Mouse (Mus musculus): ENCODE data around the gene Fam189b. TPM values are rescaled to one million over a fixed set of nuclear protein-coding genes. Genes with fewer than 3 reads are reported as not detected.
A peak's percentile ranks its signal among the peaks of the same experiment; 100 is the strongest.
"Not testable (repeated sequence)": the region's sequence is repeated elsewhere in the genome, so short reads cannot be mapped to it uniquely, and the experiment has no call there.

The Fam189b gene
- total RNA-seq (2022): 10 to 100 TPM; 19.2 to 22.6 (median 20.3) TPM

GRCm38 (mm10) chr3:89183058-89183958, at the start of gene Fam189b:
Gene Fam189b (plus strand): TSS chr3:89183143.
- DNase-seq (ENCODE audit: low spot score in 2 of 2): peak; percentile 73 to 75

- DNase-seq (ENCODE audit: low spot score in 2 of 2): no peak
Measured at GRCm38 (mm10) chr3:89133752-89134151, 49.2 kb upstream of the Fam189b start.

- DNase-seq (ENCODE audit: low spot score in 2 of 2): no peak
Measured at GRCm38 (mm10) chr3:89135958-89136357, 47.0 kb upstream of the Fam189b start, which contains the start of gene Pklr. Gene Pklr (plus strand): TSS chr3:89136142.

- no peak for DNase-seq (ENCODE audit: low spot score in 2 of 2)
Measured at GRCm38 (mm10) chr3:89136365-89136764, 46.6 kb upstream of the Fam189b start.

GRCm38 (mm10) chr3:89144821-89145220, 38.1 kb upstream of the Fam189b start:
- no peak for DNase-seq (ENCODE audit: low spot score in 2 of 2)

GRCm38 (mm10) chr3:89145566-89145965, 37.4 kb upstream of the Fam189b start:
- DNase-seq (ENCODE audit: low spot score in 2 of 2): no peak

- no peak for DNase-seq (ENCODE audit: low spot score in 2 of 2)
Measured at GRCm38 (mm10) chr3:89147101-89147978, 35.6 kb upstream of the Fam189b start.

GRCm38 (mm10) chr3:89147979-89148311, 35.0 kb upstream of the Fam189b start:
- no peak for DNase-seq (ENCODE audit: low spot score in 2 of 2)

GRCm38 (mm10) chr3:89148567-89148966, 34.4 kb upstream of the Fam189b start:
- DNase-seq (ENCODE audit: low spot score in 2 of 2): no peak

- no peak for DNase-seq (ENCODE audit: low spot score in 2 of 2)
Measured at GRCm38 (mm10) chr3:89152084-89152835, 30.7 kb upstream of the Fam189b start.

- DNase-seq (ENCODE audit: low spot score in 2 of 2): no peak
Measured at GRCm38 (mm10) chr3:89156951-89157350, 26.0 kb upstream of the Fam189b start.

GRCm38 (mm10) chr3:89158651-89159050, 24.3 kb upstream of the Fam189b start:
- DNase-seq (ENCODE audit: low spot score in 2 of 2): no peak

- no peak for DNase-seq (ENCODE audit: low spot score in 2 of 2)
Measured at GRCm38 (mm10) chr3:89159211-89159610, 23.7 kb upstream of the Fam189b start.

- DNase-seq (ENCODE audit: low spot score in 2 of 2): no peak
Measured at GRCm38 (mm10) chr3:89159616-89160344, 23.2 kb upstream of the Fam189b start, which contains the start of gene Hcn3. Gene Hcn3 (minus strand): TSS chr3:89160196.

GRCm38 (mm10) chr3:89161207-89161606, 21.7 kb upstream of the Fam189b start:
- not testable (repeated sequence) for DNase-seq (ENCODE audit: low spot score in 2 of 2)

- no peak for DNase-seq (ENCODE audit: low spot score in 2 of 2)
Measured at GRCm38 (mm10) chr3:89161786-89162185, 21.2 kb upstream of the Fam189b start.

- DNase-seq (ENCODE audit: low spot score in 2 of 2): no peak
Measured at GRCm38 (mm10) chr3:89163123-89163522, 19.8 kb upstream of the Fam189b start.

- DNase-seq (ENCODE audit: low spot score in 2 of 2): no peak
Measured at GRCm38 (mm10) chr3:89163643-89164245, 19.2 kb upstream of the Fam189b start.

GRCm38 (mm10) chr3:89164506-89165267, 18.3 kb upstream of the Fam189b start, which contains the start of gene Clk2:
Gene Clk2 (plus strand): TSS chr3:89164795.
- peak; percentile 91 to 93 for DNase-seq (ENCODE audit: low spot score in 2 of 2)

Data from gastrocnemius, adult 8-10 months (tissue).